Comparison of ENCODE assay signal across 9 mouse cellular contexts in genomic region chr11:95121161-95122099, GRCm38 (mm10). TPM values are rescaled to one million over a fixed set of nuclear protein-coding genes. Genes with fewer than 3 reads are reported as not detected.
A peak's percentile ranks its signal among the peaks of the same experiment; 100 is the strongest.
DNase-seq lines count a peak whose midpoint lies in the region; ATAC-seq and TF ChIP-seq lines count a peak whose summit lies in the region.
"Had no signal": no experiment of that assay in that cellular context is flagged by ENCODE, and none has a peak within 500 bp of the region (broad histone marks: within the 10 kb centered on the region; RNA-seq: fewer than 3 reads in every experiment).

No protein-coding gene starts in this region.

- peak overlapping the region; percentile 79 for H3K4me2 ChIP-seq in embryonic facial prominence, embryonic 14.5 days (ENCODE audit: low read depth, low read length)
- H3K4me2 ChIP-seq in hindbrain, embryonic 16.5 days (ENCODE audit: low read length): peak overlapping the region; percentile 86
- peak overlapping the region; percentile 47 for H3K4me2 ChIP-seq in midbrain, postnatal 0 days (ENCODE audit: low read depth, low read length, poor library complexity, severe bottlenecking)

- DNase-seq in kidney, adult 2 months: no peak
- no peak for DNase-seq in kidney, adult 9 months
- no peak for DNase-seq in embryonic facial prominence, embryonic 14.5 days (ENCODE audit: low spot score)
- DNase-seq in midbrain, postnatal 0 days (ENCODE audit: low spot score): no peak
- no peak for DNase-seq in cerebellum, postnatal 10 days
- DNase-seq in right cerebral cortex, postnatal 36 days (ENCODE audit: low spot score in 2 of 2): no peak
- no peak for DNase-seq in spleen, postnatal 4 days (ENCODE audit: low spot score in 2 of 2)
- DNase-seq: lung, postnatal 36 days had no signal

- H3K27me3 ChIP-seq in kidney, adult 2 months (replicated peaks; ENCODE audit: control insufficient read depth, insufficient read depth, low read length): peaks cover 7% of the 10 kb centered on the region; the same call in 1 of the 2 replicates
- peaks cover 66% of the 10 kb centered on the region for H3K27me3 ChIP-seq in embryonic facial prominence, embryonic 14.5 days (replicated peaks; ENCODE audit: control insufficient read depth, insufficient read depth, low read length)
- H3K27me3 ChIP-seq in hindbrain, embryonic 16.5 days (replicated peaks; ENCODE audit: control insufficient read depth, insufficient read depth, low read length): peaks cover 59% of the 10 kb centered on the region
- peaks cover 64% of the 10 kb centered on the region for H3K27me3 ChIP-seq in midbrain, postnatal 0 days (ENCODE audit: insufficient read depth, low read length)

- peak overlapping the region; percentile 71 for H3K9ac ChIP-seq in embryonic facial prominence, embryonic 14.5 days (ENCODE audit: low read depth, low read length)
- no peak overlapping the region for H3K9ac ChIP-seq in hindbrain, embryonic 16.5 days (ENCODE audit: low read depth, low read length)
- H3K9ac ChIP-seq in midbrain, postnatal 0 days (replicated peaks; ENCODE audit: low read length, poor library complexity, severe bottlenecking): no peak overlapping the region

- no peak overlapping the region for H3K27ac ChIP-seq in kidney, adult 2 months (ENCODE audit: insufficient read depth, low read depth, low read length)
- no peak overlapping the region for H3K27ac ChIP-seq in embryonic facial prominence, embryonic 14.5 days (replicated peaks; ENCODE audit: low read depth, low read length)
- H3K27ac ChIP-seq in hindbrain, embryonic 16.5 days (ENCODE audit: low read depth, low read length): no peak overlapping the region
- no peak overlapping the region for H3K27ac ChIP-seq in midbrain, postnatal 0 days (ENCODE audit: low read depth, low read length)

- whole genome bisulfite sequencing in kidney, adult 2 months: 8% methylated on average over 63 of the region's 63 CpGs
- WGBS in embryonic facial prominence, embryonic 14.5 days: 4% methylated on average over 36 of the region's 63 CpGs
- WGBS in hindbrain, embryonic 16.5 days: under 1% methylated on average over 62 of the region's 63 CpGs
- 2% methylated on average over 62 of the region's 63 CpGs for WGBS in midbrain, postnatal 0 days

- no peaks in the 10 kb centered on the region for H3K36me3 ChIP-seq in kidney, adult 2 months (ENCODE audit: control insufficient read depth, insufficient read depth, low read length)
- no peaks in the 10 kb centered on the region for H3K36me3 ChIP-seq in embryonic facial prominence, embryonic 14.5 days (ENCODE audit: control insufficient read depth, insufficient read depth, low read length)
- H3K36me3 ChIP-seq in hindbrain, embryonic 16.5 days (ENCODE audit: control insufficient read depth, insufficient read depth, low read length): no peaks in the 10 kb centered on the region
- H3K36me3 ChIP-seq in midbrain, postnatal 0 days (ENCODE audit: insufficient read depth, low read length): no peaks in the 10 kb centered on the region

- H3K9me3 ChIP-seq in embryonic facial prominence, embryonic 14.5 days (ENCODE audit: control insufficient read depth, low read length): no peaks in the 10 kb centered on the region
- H3K9me3 ChIP-seq in hindbrain, embryonic 16.5 days (ENCODE audit: control insufficient read depth, low read length): no peaks in the 10 kb centered on the region
- no peaks in the 10 kb centered on the region for H3K9me3 ChIP-seq in midbrain, postnatal 0 days (ENCODE audit: low read length)

- no peaks in the 10 kb centered on the region for H3K4me1 ChIP-seq in kidney, adult 2 months (ENCODE audit: control insufficient read depth, insufficient read depth, low read length)
- H3K4me1 ChIP-seq in embryonic facial prominence, embryonic 14.5 days (ENCODE audit: control insufficient read depth, insufficient read depth, low read length): peaks cover 13% of the 10 kb centered on the region
- H3K4me1 ChIP-seq in hindbrain, embryonic 16.5 days (ENCODE audit: control insufficient read depth, insufficient read depth, low read depth, low read length): peaks cover 19% of the 10 kb centered on the region
- peaks cover 4% of the 10 kb centered on the region; the same call in 1 of the 2 replicates for H3K4me1 ChIP-seq in midbrain, postnatal 0 days (ENCODE audit: insufficient read depth, low read length)

- no peak for TF ChIP-seq POLR2A in kidney, adult 2 months (IDR thresholded peaks at IDR 0.05; ENCODE audit: low read depth, low read length)

- TF ChIP-seq CTCF in kidney, adult 2 months (conservative IDR thresholded peaks at IDR 0.05; ENCODE audit: insufficient read depth, insufficient read length, low read depth, low read length): no peak
- TF ChIP-seq CTCF in midbrain, postnatal 0 days (IDR thresholded peaks at IDR 0.05): no peak

- peak overlapping the region; percentile 36; the same call in 1 of the 2 replicates for H3K4me3 ChIP-seq in kidney, adult 2 months (ENCODE audit: insufficient read depth, low read depth, low read length)
- H3K4me3 ChIP-seq in embryonic facial prominence, embryonic 14.5 days (ENCODE audit: low read depth, low read length): peak overlapping the region; percentile 53
- H3K4me3 ChIP-seq in hindbrain, embryonic 16.5 days (ENCODE audit: low read length): peak overlapping the region; percentile 31
- H3K4me3 ChIP-seq in midbrain, postnatal 0 days (ENCODE audit: low read depth, low read length): peak overlapping the region; percentile 27

- ATAC-seq in embryonic facial prominence, embryonic 14.5 days (ENCODE audit: low read depth): no peak
- ATAC-seq in hindbrain, embryonic 16.5 days: no peak
- ATAC-seq in midbrain, postnatal 0 days (ENCODE audit: low FRiP score): no peak

RNA-seq across cellular contexts. Expression of gene Dlx3, which starts 1.5 kb away (rescaled TPM):
- 0.05 and 0.10 TPM in 2 replicates for polyA plus RNA-seq in kidney, adult 2 months (2012; rRNA removed)
- polyA plus RNA-seq in embryonic facial prominence, embryonic 14.5 days (2014; fragmentation: Nextera tagmentation; extraction: Ambion mirVana): 16.1 and 20.2 TPM in 2 replicates
- 0.19 and 0.32 TPM in 2 replicates for polyA plus RNA-seq in hindbrain, embryonic 16.5 days (2015; fragmentation: Nextera tagmentation; extraction: Ambion mirVana)
- total RNA-seq in midbrain, postnatal 0 days (2014; rRNA removed): 0.33 TPM in 1 of 2 replicates, not detected in the other
- polyA plus RNA-seq in midbrain, postnatal 0 days (2015; fragmentation: Nextera tagmentation; extraction: Ambion mirVana): not detected in 2 replicates

RNA-seq across cellular contexts. Expression of gene Dlx4, which starts 24.6 kb away (rescaled TPM):
- polyA plus RNA-seq in kidney, adult 2 months (2012; rRNA removed): 0.07 TPM in 1 of 2 replicates, not detected in the other
- 3.1 and 3.2 TPM in 2 replicates for polyA plus RNA-seq in embryonic facial prominence, embryonic 14.5 days (2014; fragmentation: Nextera tagmentation; extraction: Ambion mirVana)
- polyA plus RNA-seq in hindbrain, embryonic 16.5 days (2015; fragmentation: Nextera tagmentation; extraction: Ambion mirVana): not detected in 2 replicates
- total RNA-seq in midbrain, postnatal 0 days (2014; rRNA removed): 0.60 TPM in 1 of 2 replicates, not detected in the other
- polyA plus RNA-seq in midbrain, postnatal 0 days (2015; fragmentation: Nextera tagmentation; extraction: Ambion mirVana): 0.47 and 0.51 TPM in 2 replicates

RNA-seq across cellular contexts. Expression of gene Itga3, which starts 44.8 kb away (rescaled TPM):
- 48.2 and 55.4 TPM in 2 replicates for polyA plus RNA-seq in kidney, adult 2 months (2012; rRNA removed)
- polyA plus RNA-seq in embryonic facial prominence, embryonic 14.5 days (2014; fragmentation: Nextera tagmentation; extraction: Ambion mirVana): 8.3 and 9.4 TPM in 2 replicates
- 16.7 and 19.3 TPM in 2 replicates for polyA plus RNA-seq in hindbrain, embryonic 16.5 days (2015; fragmentation: Nextera tagmentation; extraction: Ambion mirVana)
- 33.2 and 38.3 TPM in 2 replicates for total RNA-seq in midbrain, postnatal 0 days (2014; rRNA removed)
- polyA plus RNA-seq in midbrain, postnatal 0 days (2015; fragmentation: Nextera tagmentation; extraction: Ambion mirVana): 11.2 and 12.3 TPM in 2 replicates

Comparison
In these comparisons a context has a peak if more than half of its experiments do, and no peak if none do; other contexts are left out.
1. RNA of gene Dlx3, which starts 1.5 kb away (polyA plus RNA-seq): 16.1 to 20.2 TPM in embryonic facial prominence, embryonic 14.5 days; 0.19 to 0.32 TPM in hindbrain, embryonic 16.5 days, 0.05 to 0.10 TPM in kidney, adult 2 months and not detected in midbrain, postnatal 0 days; every median in the first group is over 10 times any median in the second.
2. Peak in every context shown above with its lines, with median percentiles within 50 percentile points of each other: H3K4me3 ChIP-seq and H3K4me2 ChIP-seq.